Mouse (Mus musculus) ES-E14 (cell line): ENCODE data around the gene Rex1bd. TPM values are rescaled to one million over a fixed set of nuclear protein-coding genes. Genes with fewer than 3 reads are reported as not detected.

Experiments used
- DNase-seq: peaks from one replicate; pipeline ENCODE4 v3.0.0-alpha.2; 2013; ENCODE audit warnings: low read depth, low spot score
- H3K27ac ChIP-seq: 2 replicates; pipeline ENCODE4 v1.5.1; 2012; ENCODE audit warnings: low read depth, mild to moderate bottlenecking, low read length, moderate library complexity, mixed read lengths; ENCODE audit not compliant: poor library complexity, insufficient read depth, severe bottlenecking
- H3K36me3 ChIP-seq: 2 replicates; pipeline ENCODE4 v1.6.1; 2012; ENCODE audit warnings: mild to moderate bottlenecking, low read length, moderate library complexity, mixed read lengths; ENCODE audit not compliant: control insufficient read depth, poor library complexity, insufficient read depth, severe bottlenecking
- H3K4me1 ChIP-seq, 2 experiments: fragments of 150-350 bp in 1 of 2; sonication (generic) in 1 of 2; 2 replicates each; pipeline ENCODE4 v1.6.1; 2012; ENCODE audit warnings: low read length in 2 of 2, mild to moderate bottlenecking in 1 of 2, mixed read lengths in 1 of 2; ENCODE audit not compliant: control insufficient read depth in 2 of 2, insufficient read depth in 2 of 2, poor library complexity in 1 of 2
- H3K4me3 ChIP-seq, 2 experiments: fragments of 150-350 bp in 1 of 2; sonication (generic) in 1 of 2; 2 replicates each; pipeline ENCODE4 v1.5.1; 2012; ENCODE audit warnings: low read length in 2 of 2, low read depth in 1 of 2, mild to moderate bottlenecking in 1 of 2, mixed read lengths in 1 of 2; ENCODE audit not compliant: insufficient read depth in 1 of 2, poor library complexity in 1 of 2, severe bottlenecking in 1 of 2
- H3K9ac ChIP-seq: 2 replicates; pipeline ENCODE4 v1.6.1; 2012; ENCODE audit warnings: low read depth, mild to moderate bottlenecking, low read length, mixed read lengths; ENCODE audit not compliant: poor library complexity, insufficient read depth, severe bottlenecking
- H3K9me3 ChIP-seq: fragments of 150-350 bp; sonication (generic); 2 replicates; pipeline ENCODE4 v1.6.1; 2012; ENCODE audit warnings: low read depth, mild to moderate bottlenecking, low read length; ENCODE audit not compliant: control insufficient read depth, insufficient read depth
- CHD2 ChIP-seq: IDR thresholded peaks from 2 replicates; pipeline ENCODE4 v1.6.1; 2014; ENCODE audit warnings: mild to moderate bottlenecking, low read depth, low read length, inconsistent platforms
- HCFC1 ChIP-seq: IDR thresholded peaks from 2 replicates; pipeline ENCODE4 v1.6.1; 2012; ENCODE audit warnings: low read length, inconsistent platforms, borderline replicate concordance; ENCODE audit not compliant: insufficient read depth
- MAFK ChIP-seq: IDR thresholded peaks from 2 replicates; pipeline ENCODE4 v1.6.1; 2014; ENCODE audit warnings: mild to moderate bottlenecking, low read depth, low read length, inconsistent platforms; ENCODE audit not compliant: insufficient read depth
- ZC3H11A ChIP-seq: IDR thresholded peaks from 2 replicates; pipeline ENCODE4 v1.6.1; 2012; ENCODE audit warnings: low read depth, mild to moderate bottlenecking, inconsistent platforms, low read length, borderline replicate concordance
- ZNF384 ChIP-seq: IDR thresholded peaks from 2 replicates; pipeline ENCODE4 v1.6.1; 2012; ENCODE audit warnings: low read depth, low read length, inconsistent platforms
- in situ Hi-C, 2 experiments: fragments of 600-800 bp; cut with MboI; formaldehyde crosslinking; loops; one replicate each; pipeline ENCODE4 v1.15.1; 2025; ENCODE audit warnings: low sequenced_read_pairs in 2 of 2, inconsistent platforms in 1 of 2; ENCODE audit not compliant: unreplicated experiment in 2 of 2
- total RNA-seq: library from RNA; depleted of rRNA; stranded (reverse); fragments of 300-350 nt; gene quantifications from 2 replicates; pipeline ENCODE4 v1.2.3, GENCODE M21; 2012

Rex1bd gene
- total RNA-seq, 1 experiment = 130 TPM

DNA sequence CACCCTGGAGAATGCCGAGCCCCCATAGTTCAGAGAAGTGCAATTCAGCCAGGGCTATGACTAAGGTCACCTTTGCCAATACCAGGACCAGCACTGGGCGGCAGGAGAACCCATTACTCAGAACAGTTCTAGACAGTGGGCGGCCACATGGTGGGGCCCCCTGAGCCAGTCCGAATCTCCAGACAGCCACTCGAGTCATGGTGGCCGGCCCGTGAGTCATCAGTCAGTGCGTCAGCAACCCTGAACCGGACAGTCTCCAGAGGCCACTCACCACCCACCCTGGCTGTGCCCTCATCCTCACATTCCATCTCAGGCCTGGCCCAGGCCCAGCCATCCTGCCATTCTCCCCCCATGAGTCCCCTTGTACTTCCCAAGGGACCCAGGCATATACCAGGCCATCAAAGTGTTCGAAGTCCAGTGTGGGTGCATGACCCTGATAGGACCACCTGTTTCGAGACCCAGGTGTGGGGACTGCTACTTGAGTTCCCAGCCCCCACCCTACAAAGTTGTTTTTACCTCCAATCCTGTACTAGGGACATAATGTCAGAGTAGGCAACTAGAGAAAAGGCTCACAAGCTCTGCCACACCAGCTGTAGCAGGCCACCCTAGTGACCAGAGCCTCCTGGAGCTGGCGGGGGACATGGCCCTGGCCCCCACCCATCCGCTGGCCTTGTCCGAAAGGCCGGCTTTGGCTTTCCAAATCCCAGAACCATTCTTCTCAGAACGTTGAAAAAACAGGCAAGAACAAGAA lies 44.6 kb downstream of the Rex1bd start:
- TF ChIP-seq HCFC1 = no peak
- TF ChIP-seq ZC3H11A = no peak
- no peak for TF ChIP-seq ZNF384
- TF ChIP-seq CHD2 = no peak
- no peak for TF ChIP-seq MAFK
- in situ Hi-C loops = no loop called here
- no peak for DNase-seq
- H3K9me3 ChIP-seq = no peaks in the 10 kb centered on the region
- no peaks in the 10 kb centered on the region; the same call in 1 of the 2 replicates for H3K36me3 ChIP-seq
- no peak overlapping the region for H3K4me3 ChIP-seq
- H3K4me1 ChIP-seq = peaks cover under 1 to 2% of the 10 kb centered on the region in 2 experiments; a peak in 2 of 4 replicates
- no peak overlapping the region for H3K9ac ChIP-seq
- H3K27ac ChIP-seq = no peak overlapping the region

DNA sequence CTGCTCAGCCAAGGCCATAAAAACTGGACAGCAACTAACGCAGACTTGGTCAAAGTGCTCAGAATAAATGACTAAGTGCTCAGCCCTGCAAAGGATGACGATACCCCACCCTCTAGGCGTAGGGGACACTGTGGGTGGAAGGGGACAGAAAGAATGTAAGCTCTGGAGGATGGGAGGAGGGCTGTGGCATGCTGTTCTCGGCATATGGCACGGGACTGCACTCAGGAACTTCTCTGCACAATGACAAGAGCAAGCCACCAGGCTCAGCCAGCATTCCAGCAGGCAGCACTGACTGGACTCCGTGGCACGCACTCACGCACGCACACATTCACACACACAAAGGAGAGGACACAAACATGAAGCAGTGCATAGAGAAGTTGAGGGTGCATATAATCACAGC lies 45.9 kb downstream of the Rex1bd start:
- H3K9me3 ChIP-seq = no peaks in the 10 kb centered on the region
- no peak for DNase-seq
- H3K27ac ChIP-seq = no peak overlapping the region
- in situ Hi-C loops = no loop called here
- no peaks in the 10 kb centered on the region for H3K4me1 ChIP-seq
- H3K36me3 ChIP-seq = no peaks in the 10 kb centered on the region; the same call in 1 of the 2 replicates
- TF ChIP-seq HCFC1 = no peak
- TF ChIP-seq ZC3H11A = no peak
- no peak for TF ChIP-seq MAFK
- H3K4me3 ChIP-seq = no peak overlapping the region
- no peak overlapping the region for H3K9ac ChIP-seq

DNA sequence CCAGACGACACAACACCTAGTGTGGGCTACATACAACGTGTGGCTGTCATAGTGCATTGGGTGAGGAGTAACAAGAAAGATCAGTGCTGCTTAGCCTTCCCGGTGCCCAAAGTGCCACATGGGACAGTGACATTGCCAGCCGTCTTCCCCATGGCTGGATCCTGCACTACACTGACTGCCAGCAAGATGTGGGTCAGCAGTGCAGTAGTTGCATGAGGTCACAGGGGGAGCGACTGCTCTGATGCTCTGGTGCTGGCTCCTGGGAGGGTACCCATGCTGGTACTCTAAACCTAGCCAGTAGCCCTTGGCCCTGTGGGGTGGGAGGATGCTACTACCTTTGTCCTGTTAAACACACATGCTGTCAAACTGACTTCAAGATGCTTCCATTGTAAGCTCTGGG lies 46.4 kb downstream of the Rex1bd start:
- in situ Hi-C loops = no loop called here
- no peak overlapping the region for H3K9ac ChIP-seq
- H3K9me3 ChIP-seq = no peaks in the 10 kb centered on the region
- no peak overlapping the region for H3K4me3 ChIP-seq
- TF ChIP-seq ZC3H11A = no peak
- TF ChIP-seq ZNF384 = no peak
- TF ChIP-seq CHD2 = no peak
- no peak for TF ChIP-seq HCFC1
- no peak for TF ChIP-seq MAFK
- H3K27ac ChIP-seq = no peak overlapping the region
- H3K4me1 ChIP-seq = no peaks in the 10 kb centered on the region
- DNase-seq = no peak
- H3K36me3 ChIP-seq = no peaks in the 10 kb centered on the region; the same call in 1 of the 2 replicates

DNA sequence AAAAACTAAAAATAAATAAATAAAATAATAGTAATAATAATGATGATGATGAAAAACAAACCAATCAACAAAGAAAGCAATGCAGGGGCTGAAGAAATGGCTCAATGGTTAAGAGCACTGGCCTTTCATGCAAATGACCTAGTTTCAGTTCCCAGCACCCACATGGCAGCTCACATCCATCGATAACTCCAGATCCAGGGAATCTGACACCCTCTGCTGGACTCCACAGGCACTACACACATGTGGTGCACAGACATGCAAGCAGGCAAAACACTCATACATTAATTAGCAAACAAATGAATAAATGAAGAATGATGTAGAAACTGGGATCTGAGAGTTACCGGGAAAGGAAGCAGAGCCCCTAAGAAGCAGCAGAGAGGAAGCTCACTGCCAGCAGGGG lies 46.9 kb downstream of the Rex1bd start:
- Histone ChIP-seq H3K4me1 (no peaks in the 10 kb centered on the region), H3K4me3 (no peak overlapping the region), H3K36me3 (no peaks in the 10 kb centered on the region; the same call in 1 of the 2 replicates), H3K9me3 (no peaks in the 10 kb centered on the region), H3K9ac (no peak overlapping the region), H3K27ac (no peak overlapping the region)
- DNase-seq = no peak
- no peak for TF ChIP-seq CHD2
- TF ChIP-seq HCFC1 = no peak
- no peak for TF ChIP-seq ZNF384
- in situ Hi-C loops = no loop called here

DNA sequence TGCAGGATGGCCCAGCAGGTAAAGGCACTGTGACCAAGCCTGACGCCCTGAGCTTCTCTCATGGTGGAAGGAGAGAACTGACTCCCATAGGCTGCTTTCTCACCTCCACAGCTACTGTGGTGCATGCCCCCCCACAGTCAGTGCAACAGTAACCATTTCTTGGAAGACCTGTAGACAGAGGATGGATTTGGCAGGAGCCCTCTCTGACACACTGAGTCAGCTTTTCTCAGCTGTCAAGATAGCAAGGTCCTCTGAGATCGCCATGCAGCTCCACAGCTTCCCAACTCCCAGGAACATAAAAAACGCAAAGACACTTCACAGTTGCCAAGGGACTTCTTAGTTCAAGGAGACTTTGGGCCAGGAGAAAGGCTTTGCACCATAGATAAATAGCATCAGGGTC lies 48.1 kb downstream of the Rex1bd start:
- Histone ChIP-seq H3K36me3 (no peaks in the 10 kb centered on the region; the same call in 1 of the 2 replicates), H3K4me1 (no peaks in the 10 kb centered on the region), H3K4me3 (no peak overlapping the region), H3K9me3 (no peaks in the 10 kb centered on the region), H3K27ac (no peak overlapping the region), H3K9ac (no peak overlapping the region)
- no peak for TF ChIP-seq ZNF384
- no peak for TF ChIP-seq MAFK
- TF ChIP-seq ZC3H11A = no peak
- no peak for TF ChIP-seq CHD2
- no peak for TF ChIP-seq HCFC1
- DNase-seq = no peak
- in situ Hi-C loops = no loop called here
